Mouse (Mus musculus) stomach, embryonic 16.5 days (tissue): ENCODE results near the gene Jmjd1c. TPM values are rescaled to one million over a fixed set of nuclear protein-coding genes. Genes with fewer than 3 reads are reported as not detected.
A peak's percentile ranks its signal among the peaks of the same experiment; 100 is the strongest.

Experiments used
- ATAC-seq: fragments of 200-750 bp; cut with Nextera tagmentation; 2 replicates; pipeline ENCODE4 v1.8.0; 2017; ENCODE audit warnings: moderate number of reproducible peaks, moderate TSS enrichment; ENCODE audit not compliant: insufficient read depth, low FRiP score
- H3K27ac ChIP-seq: fragments of 300-500 bp; sonication (generic); 2 replicates; pipeline ENCODE4 v1.5.1; 2014; ENCODE audit warnings: low read length
- H3K27me3 ChIP-seq: fragments of 300-500 bp; sonication (generic); 2 replicates; pipeline ENCODE4 v1.6.1; 2014; ENCODE audit warnings: low read length, control low read depth, mixed read lengths; ENCODE audit not compliant: control insufficient read depth, insufficient read depth
- H3K36me3 ChIP-seq: fragments of 300-500 bp; sonication (generic); 2 replicates; pipeline ENCODE4 v1.6.1; 2014; ENCODE audit warnings: low read length; ENCODE audit not compliant: control insufficient read depth, insufficient read depth
- H3K4me1 ChIP-seq: fragments of 300-500 bp; sonication (generic); 2 replicates; pipeline ENCODE4 v1.6.1; 2014; ENCODE audit warnings: low read length, control low read depth, mixed read lengths; ENCODE audit not compliant: control insufficient read depth, insufficient read depth
- H3K4me2 ChIP-seq: fragments of 300-500 bp; sonication (generic); 2 replicates; pipeline ENCODE4 v1.6.1; 2014; ENCODE audit warnings: low read depth, low read length, mixed read lengths
- H3K4me3 ChIP-seq: fragments of 300-500 bp; sonication (generic); replicated peaks from 2 replicates; pipeline ENCODE4 v1.5.1; 2014; ENCODE audit warnings: mild to moderate bottlenecking, low read length
- H3K9ac ChIP-seq: fragments of 300-500 bp; sonication (generic); 2 replicates; pipeline ENCODE4 v1.6.1; 2014; ENCODE audit warnings: low read length
- H3K9me3 ChIP-seq: fragments of 300-500 bp; sonication (generic); replicated peaks from 2 replicates; pipeline ENCODE4 v1.6.1; 2016; ENCODE audit warnings: low read length, control low read depth; ENCODE audit not compliant: control insufficient read depth
- WGBS: fragments of 180-500 bp; shearing (Covaris S2); extraction: QIAGEN DNeasy Blood & Tissue Kit; methylation state at CpG from one replicate; pipeline ENCODE4 v1.1.7; 2014; 5-methylcytosine and 5-hydroxymethylcytosine counted together
- polyA plus RNA-seq: library from polyadenylated mRNA; unstranded; fragments of >200 nt; fragmentation: Nextera tagmentation; extraction: Ambion mirVana; gene quantifications from 2 replicates; pipeline ENCODE4 v1.2.1, GENCODE M21; 2015

Jmjd1c gene
- polyA plus RNA-seq, 1 experiment from 2014 or later = 30.3 TPM

GRCm38 (mm10) chr10:67187001-67187453 lies 91.1 kb downstream of the Jmjd1c start:
- Histone ChIP-seq H3K27ac (peak overlapping the region; percentile 79), H3K4me2 (peak overlapping the region; percentile 84), H3K4me1 (peaks cover 18% of the 10 kb centered on the region), H3K4me3 (peak overlapping the region; percentile 46), H3K9me3 (no peaks in the 10 kb centered on the region), H3K27me3 (no peaks in the 10 kb centered on the region), H3K9ac (peak overlapping the region; percentile 63), H3K36me3 (peaks cover under 1% of the 10 kb centered on the region; the same call in 1 of the 2 replicates)
- ATAC-seq = 0 out of 2 replicates have a peak, but pooled peaks have one; percentile 46
- 5% methylated on average over 5 of the region's 5 CpGs for WGBS

- H3K9ac ChIP-seq = no peak overlapping the region
- H3K27ac ChIP-seq = no peak overlapping the region
- ATAC-seq = no peak
Observed at GRCm38 (mm10) chr10:67187952-67188351, 92.0 kb downstream of the Jmjd1c start.

GRCm38 (mm10) chr10:67189057-67189456 lies 93.1 kb downstream of the Jmjd1c start:
- H3K36me3 ChIP-seq = peaks cover 5% of the 10 kb centered on the region; the same call in 1 of the 2 replicates
- no peak overlapping the region for H3K4me2 ChIP-seq
- no peaks in the 10 kb centered on the region for H3K27me3 ChIP-seq
- no peak overlapping the region; the same call in 1 of the 2 replicates for H3K27ac ChIP-seq
- peaks cover 11% of the 10 kb centered on the region for H3K4me1 ChIP-seq
- H3K9ac ChIP-seq = no peak overlapping the region
- ATAC-seq = no peak
- H3K9me3 ChIP-seq = peaks cover 3% of the 10 kb centered on the region; the same call in 1 of the 2 replicates
- H3K4me3 ChIP-seq = no peak overlapping the region

More at GRCm38 (mm10) chr10:67187952-67188351, 92.0 kb downstream of the Jmjd1c start:
- WGBS = 70% methylated on average over 2 of the region's 2 CpGs
- peak overlapping the region; percentile 32 for H3K4me3 ChIP-seq
- peak overlapping the region; percentile 84 for H3K4me2 ChIP-seq
- no peaks in the 10 kb centered on the region for H3K27me3 ChIP-seq
- H3K36me3 ChIP-seq = peaks cover 5% of the 10 kb centered on the region; the same call in 1 of the 2 replicates
- H3K4me1 ChIP-seq = peaks cover 13% of the 10 kb centered on the region
- peaks cover 3% of the 10 kb centered on the region; the same call in 1 of the 2 replicates for H3K9me3 ChIP-seq

GRCm38 (mm10) chr10:67190261-67190660 lies 94.3 kb downstream of the Jmjd1c start:
- 63% methylated on average over 1 of the region's 1 CpGs for WGBS
- Histone ChIP-seq H3K36me3 (peaks cover 5% of the 10 kb centered on the region; the same call in 1 of the 2 replicates), H3K27ac (no peak overlapping the region), H3K27me3 (no peaks in the 10 kb centered on the region), H3K9me3 (peaks cover 3% of the 10 kb centered on the region; the same call in 1 of the 2 replicates), H3K4me2 (no peak overlapping the region), H3K9ac (no peak overlapping the region), H3K4me1 (peaks cover 11% of the 10 kb centered on the region), H3K4me3 (no peak overlapping the region)
- ATAC-seq = no peak

- ATAC-seq = no peak
- Histone ChIP-seq H3K36me3 (peaks cover 5% of the 10 kb centered on the region; the same call in 1 of the 2 replicates), H3K4me1 (peaks cover 15% of the 10 kb centered on the region), H3K9ac (no peak overlapping the region), H3K27me3 (no peaks in the 10 kb centered on the region), H3K4me2 (no peak overlapping the region), H3K4me3 (no peak overlapping the region), H3K9me3 (peaks cover 3% of the 10 kb centered on the region; the same call in 1 of the 2 replicates), H3K27ac (no peak overlapping the region; the same call in 1 of the 2 replicates)
- WGBS = 100% methylated on average over 3 of the region's 3 CpGs
Observed at GRCm38 (mm10) chr10:67192366-67192765, 96.4 kb downstream of the Jmjd1c start.

GRCm38 (mm10) chr10:67193003-67193652 lies 97.2 kb downstream of the Jmjd1c start:
- Histone ChIP-seq H3K4me2 (no peak overlapping the region), H3K9ac (no peak overlapping the region), H3K27ac (peak overlapping the region; percentile 28; the same call in 1 of the 2 replicates), H3K4me1 (peaks cover 12% of the 10 kb centered on the region; the same call in 1 of the 2 replicates), H3K27me3 (no peaks in the 10 kb centered on the region), H3K4me3 (no peak overlapping the region), H3K9me3 (peaks cover 3% of the 10 kb centered on the region; the same call in 1 of the 2 replicates), H3K36me3 (peaks cover 5% of the 10 kb centered on the region; the same call in 1 of the 2 replicates)
- no peak for ATAC-seq
- 40% methylated on average over 3 of the region's 3 CpGs for WGBS

- H3K27me3 ChIP-seq = no peaks in the 10 kb centered on the region
- peaks cover 3% of the 10 kb centered on the region; the same call in 1 of the 2 replicates for H3K9me3 ChIP-seq
- H3K4me1 ChIP-seq = peaks cover 14% of the 10 kb centered on the region; the same call in 1 of the 2 replicates
- H3K4me3 ChIP-seq = no peak overlapping the region
- WGBS = 90% methylated on average over 3 of the region's 3 CpGs
- H3K36me3 ChIP-seq = peaks cover 5% of the 10 kb centered on the region; the same call in 1 of the 2 replicates
- no peak overlapping the region for H3K27ac ChIP-seq
- no peak for ATAC-seq
- no peak overlapping the region for H3K9ac ChIP-seq
- no peak overlapping the region for H3K4me2 ChIP-seq
Observed at GRCm38 (mm10) chr10:67194046-67194445, 98.1 kb downstream of the Jmjd1c start.

GRCm38 (mm10) chr10:67195671-67196070 lies 99.7 kb downstream of the Jmjd1c start:
- Histone ChIP-seq H3K4me3 (no peak overlapping the region), H3K4me2 (no peak overlapping the region), H3K4me1 (peaks cover 12% of the 10 kb centered on the region), H3K9ac (no peak overlapping the region), H3K27me3 (no peaks in the 10 kb centered on the region), H3K27ac (no peak overlapping the region), H3K9me3 (peaks cover 3% of the 10 kb centered on the region; the same call in 1 of the 2 replicates), H3K36me3 (peaks cover 5% of the 10 kb centered on the region; the same call in 1 of the 2 replicates)
- WGBS = 82% methylated on average over 1 of the region's 1 CpGs
- ATAC-seq = no peak

- Histone ChIP-seq H3K9me3 (peaks cover 3% of the 10 kb centered on the region; the same call in 1 of the 2 replicates), H3K27ac (no peak overlapping the region), H3K36me3 (peaks cover 3% of the 10 kb centered on the region; the same call in 1 of the 2 replicates), H3K4me2 (no peak overlapping the region), H3K27me3 (no peaks in the 10 kb centered on the region), H3K9ac (no peak overlapping the region), H3K4me1 (peaks cover 15% of the 10 kb centered on the region), H3K4me3 (no peak overlapping the region)
- 81% methylated on average over 4 of the region's 4 CpGs for WGBS
- no peak for ATAC-seq
Observed at GRCm38 (mm10) chr10:67197186-67197585, 101.3 kb downstream of the Jmjd1c start.
